Mouse (Mus musculus) lung, postnatal 14 days (tissue): ENCODE data around the gene Bace1.

ENCODE experiments used
- DNase-seq: peaks from one replicate; pipeline ENCODE4 v3.0.0; 2021

Gene Bace1

DNA sequence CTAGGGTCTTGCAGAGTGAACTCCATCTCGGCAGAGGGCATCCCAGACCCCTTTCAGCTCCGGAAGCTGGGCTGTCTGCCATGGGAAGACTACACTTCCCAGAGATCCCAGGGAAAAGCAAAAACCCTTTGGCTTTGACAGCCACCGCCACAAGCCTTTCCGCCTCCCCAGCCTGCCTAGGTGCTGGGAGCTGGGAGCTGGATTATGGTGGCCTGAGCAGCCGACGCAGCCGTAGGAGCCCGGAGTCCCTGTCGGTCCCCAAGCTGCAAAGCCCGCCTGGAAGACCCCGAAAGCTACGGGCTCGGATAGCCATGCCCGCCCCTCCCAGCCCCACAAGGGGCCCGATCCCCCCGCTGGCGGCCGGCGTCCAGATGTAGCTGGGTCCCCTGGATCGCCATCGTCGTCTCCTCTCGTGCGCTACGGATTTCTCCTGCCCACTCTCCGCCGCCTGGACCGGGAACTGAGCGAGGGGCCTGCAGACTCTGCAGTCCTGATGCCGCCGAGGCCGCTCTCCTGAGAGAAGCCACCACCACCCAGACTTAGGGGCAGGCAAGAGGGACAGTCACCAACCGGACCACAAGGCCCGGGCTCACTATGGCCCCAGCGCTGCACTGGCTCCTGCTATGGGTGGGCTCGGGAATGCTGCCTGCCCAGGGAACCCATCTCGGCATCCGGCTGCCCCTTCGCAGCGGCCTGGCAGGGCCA is at the start of gene Bace1:
Gene Bace1 (plus strand): TSS at position 147 of the 705 bp plus-strand sequence.
- peak; percentile 84 for DNase-seq

DNA sequence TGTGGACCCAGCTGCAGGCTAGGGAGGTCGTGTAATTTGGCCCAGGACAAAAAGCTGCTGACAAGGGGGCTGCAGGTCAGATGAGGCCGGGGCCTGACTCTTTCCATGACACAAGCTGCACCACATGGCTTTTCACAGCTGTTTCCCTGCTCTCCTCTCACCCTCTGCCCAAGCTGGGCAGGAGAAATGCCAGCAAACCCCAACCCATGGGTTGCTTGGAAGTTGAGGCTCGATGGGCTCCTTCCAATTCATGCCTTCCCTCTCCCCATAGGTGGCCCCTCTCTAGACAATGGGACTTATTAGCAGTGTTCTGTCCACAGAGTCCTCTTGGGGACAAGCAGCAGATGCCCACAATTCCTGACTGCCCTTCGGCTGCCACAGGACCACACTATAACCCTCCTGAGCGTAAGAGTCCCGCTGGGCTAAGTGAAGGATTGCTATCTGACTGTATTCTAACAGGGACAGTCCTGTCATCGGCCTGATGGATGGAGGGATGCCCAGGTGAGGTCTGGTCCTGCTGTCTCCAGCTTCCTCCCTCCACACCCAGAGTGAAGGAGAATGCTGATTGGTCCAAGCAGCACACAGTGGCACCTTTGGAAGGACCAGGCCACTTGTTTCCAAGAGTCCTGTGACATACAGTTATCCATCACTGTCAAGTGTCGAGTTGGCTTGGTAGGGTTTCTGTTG is 46.8 kb upstream of the Bace1 start:
- no peak for DNase-seq

DNA sequence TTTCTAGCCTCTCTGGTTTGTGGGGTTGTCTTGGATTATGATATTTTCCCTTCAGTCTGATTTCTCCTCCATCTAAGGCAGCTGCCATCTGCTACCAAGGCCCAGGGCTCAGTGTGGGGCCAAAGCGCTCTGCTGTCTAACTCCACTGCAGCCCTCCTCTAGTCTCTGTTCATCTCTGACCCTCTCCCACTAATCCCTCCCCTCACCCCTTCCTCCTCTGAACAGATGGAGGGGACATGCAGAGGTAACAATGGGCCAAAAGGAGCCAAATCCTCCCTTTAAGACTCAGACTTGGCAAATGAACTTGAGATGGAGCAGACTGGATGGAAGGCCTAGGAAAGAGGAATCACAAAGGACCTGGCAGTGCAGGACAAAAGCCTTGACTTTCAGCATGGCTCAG is 46.1 kb upstream of the Bace1 start:
- no peak for DNase-seq

DNA sequence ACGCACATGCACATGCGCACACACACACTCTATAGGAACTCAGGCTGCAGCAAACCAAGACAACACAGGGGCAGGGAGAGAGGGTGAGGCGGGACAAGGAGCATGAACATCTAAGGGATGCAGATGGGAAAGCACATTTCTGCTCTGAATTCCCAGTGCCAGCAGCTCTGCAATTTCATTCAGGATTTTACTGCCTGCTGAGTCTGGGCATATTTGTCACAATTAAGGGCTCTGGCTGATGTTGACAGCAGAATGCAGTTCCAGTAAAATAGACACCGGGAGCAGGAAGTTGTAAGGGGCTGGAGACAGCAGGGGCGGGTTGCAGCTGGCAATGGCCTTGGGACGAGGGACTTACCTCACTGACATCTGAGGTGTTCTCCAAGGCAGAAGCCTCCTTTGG is 44.7 kb upstream of the Bace1 start:
- no peak for DNase-seq

DNA sequence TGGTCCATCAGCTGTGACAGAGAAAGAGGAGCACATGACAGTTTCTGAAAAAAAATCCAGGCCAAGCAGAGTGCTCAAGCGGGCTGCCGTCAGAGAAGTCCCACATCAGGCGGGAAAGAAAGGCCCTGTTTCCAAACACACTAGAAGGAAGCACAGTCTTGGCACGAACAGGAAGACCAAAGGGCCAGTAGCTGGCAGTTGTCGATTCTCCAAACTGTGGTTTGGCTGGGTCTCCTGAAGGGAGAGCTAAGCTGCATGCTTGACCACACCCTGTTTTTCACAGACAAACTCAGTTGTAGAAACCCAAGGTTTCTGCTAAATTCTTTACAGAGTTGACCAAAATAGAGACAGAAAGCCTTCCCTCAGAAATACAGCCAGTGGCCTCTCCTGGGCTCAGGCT is 42.7 kb upstream of the Bace1 start:
- DNase-seq, result peak; percentile 23

DNA sequence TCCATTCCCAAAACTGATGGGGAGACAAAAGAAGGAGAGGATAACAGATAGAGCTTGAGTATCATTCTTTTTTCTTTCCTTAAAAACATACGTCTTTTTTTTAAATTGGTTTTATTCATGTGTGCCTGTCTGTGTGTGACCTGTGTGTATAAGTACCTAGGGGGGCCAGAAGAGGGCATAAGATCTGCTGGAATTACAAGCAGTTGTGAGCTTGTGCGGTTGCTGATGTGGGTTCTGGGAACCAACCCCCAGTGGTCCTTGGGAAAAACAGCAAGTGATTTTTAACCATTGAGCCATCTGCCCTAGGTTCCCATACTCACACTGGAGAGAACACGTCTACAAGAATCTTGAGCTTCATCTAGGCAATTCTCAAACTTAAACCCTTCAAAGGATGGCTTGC is 41.1 kb upstream of the Bace1 start:
- DNase-seq, result no peak

DNA sequence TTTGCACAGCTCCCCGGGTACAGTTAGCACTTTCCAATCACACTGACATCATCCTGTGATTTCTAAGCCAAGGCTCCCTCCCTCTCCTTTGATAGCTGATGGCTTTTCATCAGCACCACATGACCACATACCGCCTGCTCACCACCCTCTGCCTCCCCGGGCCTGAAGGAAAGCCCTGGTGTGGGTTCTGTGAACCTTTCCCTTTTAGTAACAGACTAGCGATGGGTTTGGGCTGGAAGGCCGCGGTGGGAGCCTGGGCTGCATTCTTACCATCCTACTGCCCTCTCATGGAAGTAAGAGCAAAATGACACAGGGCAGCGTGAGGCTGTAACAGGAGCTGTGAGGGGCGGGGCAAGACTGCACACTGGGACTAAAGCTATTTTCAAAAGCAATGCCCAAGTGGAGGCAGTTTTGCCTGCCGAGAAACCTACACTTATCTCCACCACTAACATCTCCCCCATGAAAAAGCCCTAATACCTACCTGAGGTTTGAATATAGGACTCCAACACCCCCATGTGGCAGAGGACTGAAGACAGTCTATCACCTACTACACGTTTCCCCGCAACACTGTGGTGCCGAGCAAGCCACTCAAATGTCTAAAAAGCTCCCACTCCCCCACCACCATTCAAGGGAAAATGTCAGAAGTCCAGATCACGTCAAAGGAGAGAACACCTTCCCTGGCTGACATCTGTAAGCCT is 39.8 kb upstream of the Bace1 start:
- peak; percentile 17 for DNase-seq

DNA sequence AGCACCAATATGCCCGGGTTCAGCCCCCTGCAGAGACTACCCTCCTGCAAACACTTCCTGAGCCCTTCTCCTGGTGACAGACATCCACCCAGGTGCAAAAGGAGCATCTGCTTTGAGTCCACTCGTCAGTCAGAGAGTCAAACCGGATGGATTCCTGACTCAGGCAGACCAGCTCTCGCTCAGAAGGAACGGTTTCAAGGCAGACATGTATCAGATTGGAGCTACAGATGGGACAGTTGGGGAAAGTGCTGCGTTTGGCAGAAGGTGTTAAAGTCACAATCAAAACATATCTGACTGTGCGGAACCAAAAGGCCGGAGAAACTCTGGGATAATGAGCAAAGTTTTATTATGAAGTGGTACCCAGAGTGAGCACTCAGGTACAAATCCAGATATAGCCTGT is 39.0 kb upstream of the Bace1 start:
- DNase-seq, result no peak

DNA sequence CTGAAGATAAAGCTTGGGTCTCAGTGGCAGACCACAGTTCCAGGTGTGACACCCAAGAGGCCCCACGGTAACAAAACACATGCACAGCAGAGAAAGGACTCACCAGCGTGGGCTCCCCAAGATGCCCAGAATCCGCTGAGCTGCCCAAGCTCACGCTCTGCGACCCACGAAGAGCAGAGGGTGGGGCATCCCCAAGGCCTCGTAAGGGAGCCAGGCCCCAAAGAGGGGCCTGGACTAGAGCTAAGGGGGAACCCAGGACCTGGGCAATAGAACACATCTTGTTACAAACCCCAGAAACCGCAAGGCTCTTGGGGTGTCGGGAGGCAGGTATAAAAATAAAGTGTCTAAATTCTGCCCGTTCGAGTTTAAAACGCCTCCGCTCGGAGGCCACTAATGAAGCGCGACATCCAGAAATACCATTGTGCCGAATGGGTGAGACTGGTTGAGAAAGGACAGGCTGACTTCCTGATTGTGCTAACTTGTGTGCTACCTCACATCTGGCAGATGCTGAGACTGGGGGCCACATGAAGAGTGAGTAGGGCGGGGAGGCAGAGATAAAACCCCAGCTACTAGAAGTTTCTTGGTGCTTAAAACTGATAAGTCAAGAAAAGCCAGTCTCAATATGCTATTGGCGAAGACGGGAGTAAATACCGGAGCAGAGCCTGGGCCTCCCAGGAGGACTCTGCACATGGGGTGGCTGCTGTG is 35.2 kb upstream of the Bace1 start:
- DNase-seq, result no peak

DNA sequence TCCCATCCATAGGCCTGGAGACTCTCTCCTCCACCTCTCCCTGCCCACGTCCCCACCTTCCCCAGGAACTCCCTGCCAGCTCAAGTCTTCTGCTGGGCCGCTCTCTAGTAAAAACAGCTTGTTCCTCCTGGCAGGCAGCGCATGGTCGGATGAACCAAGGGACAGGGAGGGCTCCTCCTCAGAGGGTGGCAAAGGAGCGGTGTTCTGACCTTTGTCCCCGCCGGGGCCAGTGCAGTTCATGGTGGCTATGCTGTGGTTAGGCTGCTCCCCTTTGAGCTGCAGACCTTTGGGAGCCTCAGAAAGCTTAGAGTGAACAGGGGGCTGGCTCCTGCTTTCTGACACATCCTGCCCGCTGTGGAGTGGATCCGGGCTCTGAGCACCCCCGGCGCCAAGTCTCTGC is 31.5 kb upstream of the Bace1 start:
- DNase-seq, result no peak

DNA sequence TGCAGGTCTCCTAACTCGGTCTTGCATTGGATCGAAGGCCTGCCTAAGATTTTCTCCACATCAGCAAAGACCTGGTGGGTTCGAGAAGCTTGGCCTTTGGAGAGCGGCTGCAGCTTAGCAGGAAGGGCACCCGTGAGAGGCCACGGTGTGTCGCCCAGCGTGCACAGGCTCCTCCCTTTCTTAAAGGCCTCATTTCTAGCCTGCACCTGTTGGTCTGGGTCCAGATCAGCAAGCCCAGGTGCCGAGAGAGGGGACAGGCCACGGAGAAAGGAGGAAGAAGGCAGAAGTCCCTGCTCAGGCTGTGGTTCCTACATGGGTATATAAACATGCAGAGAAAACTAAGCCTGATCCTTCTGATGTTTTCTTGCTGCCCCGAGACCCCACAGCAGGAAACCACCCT is 31.0 kb upstream of the Bace1 start:
- DNase-seq, result no peak

DNA sequence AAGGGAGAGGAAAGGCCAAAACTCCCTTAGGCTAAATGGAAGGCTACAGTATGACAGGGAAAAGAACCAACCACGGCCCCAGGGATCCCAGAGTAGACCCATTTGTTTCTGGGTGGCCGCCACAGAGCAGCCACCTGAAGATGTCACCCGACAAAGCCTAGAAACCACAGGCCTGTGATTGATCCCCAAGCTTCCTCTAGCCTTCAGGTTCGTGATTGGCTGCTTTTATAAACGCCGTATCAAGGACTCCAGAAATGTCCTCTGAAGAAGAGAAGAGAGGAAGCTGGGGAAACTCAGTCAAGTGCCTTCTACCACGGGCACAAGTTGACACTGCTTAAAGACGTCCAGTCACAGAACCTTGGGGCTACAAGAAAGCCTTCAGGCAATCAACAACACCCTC is 30.6 kb upstream of the Bace1 start:
- no peak for DNase-seq

DNA sequence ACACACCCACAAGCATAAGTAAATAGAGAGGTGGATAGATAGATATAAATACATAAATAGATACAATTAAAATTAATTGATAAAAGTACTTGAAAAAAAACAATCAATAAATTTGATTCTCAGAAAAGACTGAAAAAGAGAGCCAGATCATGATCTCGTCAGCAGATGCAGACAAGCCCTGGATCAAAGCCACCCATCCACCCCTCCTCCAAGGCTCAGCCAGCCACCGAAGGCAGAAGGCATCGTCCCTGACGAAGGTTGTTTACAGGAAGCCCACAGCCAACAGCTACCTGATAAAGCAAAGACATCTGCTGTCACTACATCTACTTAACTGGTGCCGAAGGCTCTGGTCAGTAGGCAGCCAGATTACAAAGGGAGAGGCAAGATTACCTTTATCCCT is 26.4 kb upstream of the Bace1 start:
- DNase-seq, result no peak

DNA sequence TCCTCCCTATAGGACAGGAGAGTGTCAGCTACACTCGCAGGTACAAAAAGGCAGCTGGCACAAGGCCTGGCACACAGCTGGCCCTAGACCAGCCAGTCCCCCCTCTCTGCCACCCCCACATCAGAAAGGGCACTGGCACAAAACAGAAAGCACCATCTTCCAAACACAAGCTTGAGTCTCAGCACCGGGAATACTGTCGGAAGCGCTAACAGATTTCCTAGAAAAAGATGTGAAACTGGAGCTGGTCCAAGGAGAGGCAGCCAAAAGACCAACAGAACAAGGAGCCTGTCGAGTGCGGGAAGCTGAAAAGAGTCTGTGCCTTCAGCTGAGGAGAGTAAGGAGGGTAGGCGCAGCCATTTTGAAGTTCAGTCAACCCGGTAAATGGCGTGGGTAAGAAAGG is 23.3 kb upstream of the Bace1 start:
- DNase-seq, result peak; percentile 28

DNA sequence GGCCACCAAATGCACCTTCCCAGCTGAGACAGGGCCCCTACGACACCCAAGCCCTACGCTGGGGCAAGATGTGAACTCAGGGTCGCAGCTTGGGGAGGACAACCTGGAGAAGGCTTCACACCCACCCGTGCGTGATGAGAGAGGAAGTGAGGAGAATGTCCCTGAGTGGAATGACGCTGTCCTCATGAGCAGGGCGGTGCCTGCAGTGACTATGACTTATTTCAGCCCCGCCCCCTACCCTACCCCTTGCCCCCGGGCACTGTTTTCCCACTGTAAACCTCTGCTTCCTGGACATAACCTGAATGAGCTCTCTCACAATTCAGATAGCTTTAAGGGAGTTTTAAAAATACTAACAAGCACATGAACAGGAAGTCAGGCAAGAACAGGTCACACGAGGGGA is 22.9 kb upstream of the Bace1 start:
- peak; percentile 23 for DNase-seq

DNA sequence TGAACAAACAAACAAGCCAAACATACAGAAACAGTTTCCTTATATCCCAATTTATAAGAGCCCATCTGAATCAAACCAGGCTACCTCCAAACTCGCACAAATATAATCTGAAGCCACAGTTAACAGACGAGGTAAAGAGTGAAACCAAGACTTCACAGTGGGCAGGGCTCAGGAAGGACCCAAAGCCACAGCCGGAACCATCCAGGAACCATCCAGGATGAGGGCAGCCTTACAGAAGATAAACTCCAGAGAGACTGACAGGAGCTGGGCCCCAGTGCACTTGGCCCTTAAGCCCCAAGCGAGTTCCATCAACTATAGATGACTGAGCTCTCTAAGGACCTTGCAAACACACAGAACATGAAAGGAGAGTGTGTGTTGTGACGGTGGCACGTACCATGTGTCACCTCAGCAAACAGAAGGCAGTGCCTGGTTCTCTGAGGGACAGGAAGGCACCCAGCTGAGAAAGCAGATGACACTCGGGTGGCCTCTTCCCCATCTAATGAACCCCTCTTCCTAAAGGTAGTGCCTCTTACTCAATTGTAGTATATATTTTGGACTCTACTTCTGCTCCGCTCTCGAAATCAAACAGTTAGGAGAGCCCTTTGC is 19.9 kb upstream of the Bace1 start:
- DNase-seq, result no peak

DNA sequence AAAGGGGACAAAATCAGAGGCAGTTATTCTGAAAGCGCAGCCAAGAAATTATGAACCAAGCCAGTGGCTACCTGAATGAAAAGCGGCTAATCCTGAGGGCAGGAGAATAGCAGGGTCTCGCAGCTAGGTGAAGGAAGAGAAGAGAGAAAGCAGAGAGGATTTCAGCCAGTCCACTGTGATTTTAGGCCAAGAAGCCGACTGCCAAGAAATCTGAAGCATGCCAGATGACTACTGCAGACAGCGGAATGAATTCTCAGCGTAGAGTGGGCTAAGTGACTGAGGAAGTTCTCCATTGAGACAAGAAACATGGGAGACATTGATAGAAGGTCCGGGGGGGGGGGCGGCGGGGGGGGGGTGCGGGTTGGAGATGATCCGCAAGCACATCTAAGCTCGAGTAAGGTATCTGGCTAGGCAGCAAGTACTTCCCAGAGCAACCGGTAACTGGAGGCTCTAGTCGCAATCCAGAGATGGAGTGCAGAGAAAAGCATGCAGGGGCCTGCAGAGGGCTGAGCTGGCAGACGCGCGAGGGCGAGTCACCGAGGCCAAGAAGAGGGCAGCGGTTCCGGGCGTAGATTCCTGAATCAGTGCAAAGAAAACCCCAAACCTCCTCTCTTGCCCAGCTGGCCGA is 10.6 kb upstream of the Bace1 start:
- peak; percentile 37 for DNase-seq

DNA sequence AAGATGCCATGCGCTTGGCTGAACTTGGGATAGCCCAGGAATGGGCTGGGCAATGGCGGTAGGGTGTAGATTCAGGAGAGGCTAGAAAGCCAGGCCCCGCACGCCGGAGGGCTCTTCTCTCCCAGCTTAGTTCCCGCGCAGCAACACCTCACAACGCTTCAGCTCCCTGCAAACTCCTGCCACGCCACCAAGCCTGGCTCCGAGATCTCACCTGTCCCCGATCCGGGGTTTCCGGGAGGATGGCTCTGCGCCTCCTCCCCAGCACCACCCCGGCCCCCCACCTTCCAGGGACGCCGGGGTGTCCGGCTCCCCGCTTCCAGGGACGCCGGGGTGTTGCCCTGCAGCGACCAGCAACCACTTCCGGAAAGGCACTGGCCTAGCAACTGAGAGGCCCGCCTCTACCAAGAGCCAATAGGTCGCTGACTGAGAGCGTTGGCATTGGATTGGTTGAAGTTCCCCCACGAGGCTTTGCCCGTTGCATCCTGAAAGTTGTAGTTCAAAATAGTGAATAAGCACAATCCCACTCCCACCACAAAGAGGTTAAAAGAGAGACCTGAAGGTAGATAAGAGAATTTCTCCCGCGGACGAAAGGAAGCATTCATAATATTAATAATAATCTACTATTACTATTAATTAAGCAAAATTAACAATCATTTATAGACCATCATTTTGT is 10.0 kb upstream of the Bace1 start, which contains the start of gene Cep164:
Gene Cep164 (minus strand): TSS at position 401 of the 673 bp plus-strand sequence.
- DNase-seq, result peak; percentile 86

DNA sequence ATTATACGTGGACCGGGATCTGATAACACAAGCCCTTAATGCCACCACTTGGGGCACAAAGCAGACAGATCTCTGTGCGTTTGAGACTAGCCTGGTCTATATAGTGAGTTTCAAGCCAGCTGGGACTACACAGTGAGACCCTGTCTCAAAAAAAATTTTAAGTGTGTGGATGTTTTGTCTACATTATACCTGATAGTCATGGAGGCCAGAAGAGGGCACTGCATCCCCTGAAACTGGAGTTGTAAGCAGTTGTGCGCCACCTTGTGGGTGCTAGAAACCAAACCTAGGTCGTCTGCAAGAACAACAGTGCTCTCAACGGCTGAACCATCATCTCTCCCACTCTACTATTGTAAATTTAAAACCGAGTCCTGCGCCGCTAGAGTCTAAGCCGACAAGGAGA is 9.3 kb upstream of the Bace1 start:
- peak; percentile 81 for DNase-seq

DNA sequence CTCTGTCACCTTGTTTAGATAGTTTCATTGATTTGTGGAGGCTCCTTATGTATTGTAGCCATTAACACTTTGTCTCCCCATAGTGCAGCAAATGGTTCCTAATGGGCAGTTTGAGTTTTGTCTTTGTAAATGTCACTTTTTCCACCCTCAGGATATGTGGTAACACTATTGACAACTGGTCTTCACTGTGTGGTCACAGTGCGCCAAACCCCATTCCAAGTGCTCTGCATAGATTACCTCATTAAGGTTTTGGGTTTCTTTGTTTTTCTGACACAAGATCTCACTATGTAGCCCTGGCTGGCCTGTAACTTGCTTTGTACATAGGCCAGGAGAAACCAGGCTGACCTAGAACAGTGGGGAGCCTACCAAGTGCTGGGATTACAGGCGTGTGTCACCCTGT is 5.5 kb upstream of the Bace1 start:
- no peak for DNase-seq

DNA sequence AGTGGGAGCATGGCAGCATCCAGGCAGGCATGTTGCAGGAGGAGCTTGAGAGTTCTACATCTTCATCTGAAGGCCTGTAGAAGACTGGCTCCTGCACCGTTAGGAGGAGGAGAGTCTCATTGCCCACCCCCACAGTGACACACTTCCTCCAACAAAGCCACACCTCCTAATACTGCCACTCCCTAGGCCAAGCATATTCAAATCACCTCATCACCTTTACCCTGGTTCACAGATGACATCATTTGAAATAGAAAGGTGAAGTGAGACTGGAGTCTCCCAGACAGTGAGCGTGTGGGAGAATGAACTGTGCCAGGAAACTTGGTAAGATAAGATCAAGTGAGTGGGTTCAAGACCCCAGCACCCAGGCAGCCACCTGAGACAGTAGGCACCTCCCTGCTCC is 4.9 kb upstream of the Bace1 start:
- DNase-seq, result no peak

DNA sequence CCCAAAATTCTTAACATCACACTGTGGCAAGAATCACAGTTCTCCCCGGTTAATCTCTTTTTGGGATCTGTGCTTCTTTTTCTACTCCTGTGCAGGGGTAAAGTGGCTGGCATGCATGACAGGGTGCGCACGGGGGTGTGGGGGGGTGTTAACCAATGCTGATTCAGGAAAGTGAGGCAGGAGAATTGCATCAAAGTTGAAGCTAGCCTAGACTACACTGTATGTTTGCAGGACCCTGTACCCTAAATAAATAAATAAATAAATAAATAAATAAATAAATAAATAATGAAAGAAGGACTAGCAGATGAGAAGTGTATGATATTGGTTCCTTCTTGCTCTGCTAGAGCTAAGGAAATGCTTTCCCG is 329 bp upstream of the Bace1 start:
- DNase-seq, result no peak
